Mouse (Mus musculus) testis, adult 2 months (tissue): ENCODE measurements around the gene Fancg. TPM values are rescaled to one million over a fixed set of nuclear protein-coding genes. Genes with fewer than 3 reads are reported as not detected.

Experiments
- H3K27ac ChIP-seq: fragments of 200-500 bp; 2 replicates; pipeline ENCODE4 v1.5.1; 2012; ENCODE audit warnings: low read depth, low read length; ENCODE audit not compliant: control insufficient read depth, insufficient read depth
- H3K27me3 ChIP-seq: fragments of 200-500 bp; 2 replicates; pipeline ENCODE4 v1.6.1; 2012; ENCODE audit warnings: mild to moderate bottlenecking, low read length, moderate library complexity; ENCODE audit not compliant: control insufficient read depth, insufficient read depth
- H3K36me3 ChIP-seq: fragments of 200-500 bp; 2 replicates; pipeline ENCODE4 v1.6.1; 2012; ENCODE audit warnings: mild to moderate bottlenecking, low read length; ENCODE audit not compliant: control insufficient read depth, insufficient read depth
- H3K4me1 ChIP-seq: fragments of 200-500 bp; 2 replicates; pipeline ENCODE4 v1.6.1; 2012; ENCODE audit warnings: low read length; ENCODE audit not compliant: control insufficient read depth, insufficient read depth
- H3K4me3 ChIP-seq: fragments of 200-500 bp; 2 replicates; pipeline ENCODE4 v1.5.1; 2012; ENCODE audit warnings: low read depth, mild to moderate bottlenecking, low read length, moderate library complexity, mixed read lengths; ENCODE audit not compliant: control insufficient read depth
- CTCF ChIP-seq: fragments of 200-500 bp; IDR thresholded peaks from 2 replicates; pipeline ENCODE4 v1.5.1; 2012; ENCODE audit warnings: low read depth, mild to moderate bottlenecking, inconsistent platforms, low read length, moderate library complexity; ENCODE audit not compliant: control insufficient read depth, insufficient read depth, insufficient replicate concordance
- POLR2A ChIP-seq: fragments of 200-500 bp; IDR thresholded peaks from 2 replicates; pipeline ENCODE4 v1.6.1; 2012; ENCODE audit warnings: low read depth, mild to moderate bottlenecking, inconsistent platforms, low read length, moderate library complexity; ENCODE audit not compliant: control insufficient read depth
- polyA plus RNA-seq: library from polyadenylated mRNA; depleted of rRNA; stranded (reverse); fragments of >200 nt; gene quantifications from 2 replicates; pipeline ENCODE4 v1.2.3, GENCODE M21; 2012; rRNA removed

The Fancg gene
- polyA plus RNA-seq, 1 experiment = 96.4 TPM

DNA sequence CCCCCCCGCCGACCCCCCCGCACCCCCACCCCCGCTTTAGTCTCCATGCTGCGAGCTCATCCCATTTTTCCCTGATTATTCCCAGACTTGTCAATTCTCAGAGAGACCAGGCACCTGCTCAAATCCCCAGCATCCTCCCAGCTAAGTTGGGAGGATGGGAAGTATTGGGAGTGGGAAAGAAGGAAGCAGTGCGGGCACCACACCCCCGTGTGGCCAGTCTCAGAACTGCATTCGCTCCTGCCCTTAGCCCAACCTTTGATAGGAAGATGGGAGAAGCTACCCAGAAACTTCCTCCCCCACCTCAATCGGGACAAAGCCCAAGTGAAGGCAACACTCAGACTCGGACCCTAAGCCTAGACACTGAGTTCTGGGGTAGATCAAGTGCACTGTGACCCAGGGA, 56.0 kb downstream of the Fancg start:
- peaks cover 16% of the 10 kb centered on the region for H3K4me1 ChIP-seq
- H3K27ac ChIP-seq = no peak overlapping the region
- H3K36me3 ChIP-seq = no peaks in the 10 kb centered on the region; the same call in 1 of the 2 replicates
- TF ChIP-seq CTCF (peak; percentile 87; the same call in 1 of the 2 replicates), POLR2A (no peak)
- H3K27me3 ChIP-seq = no peaks in the 10 kb centered on the region
- H3K4me3 ChIP-seq = no peak overlapping the region

DNA sequence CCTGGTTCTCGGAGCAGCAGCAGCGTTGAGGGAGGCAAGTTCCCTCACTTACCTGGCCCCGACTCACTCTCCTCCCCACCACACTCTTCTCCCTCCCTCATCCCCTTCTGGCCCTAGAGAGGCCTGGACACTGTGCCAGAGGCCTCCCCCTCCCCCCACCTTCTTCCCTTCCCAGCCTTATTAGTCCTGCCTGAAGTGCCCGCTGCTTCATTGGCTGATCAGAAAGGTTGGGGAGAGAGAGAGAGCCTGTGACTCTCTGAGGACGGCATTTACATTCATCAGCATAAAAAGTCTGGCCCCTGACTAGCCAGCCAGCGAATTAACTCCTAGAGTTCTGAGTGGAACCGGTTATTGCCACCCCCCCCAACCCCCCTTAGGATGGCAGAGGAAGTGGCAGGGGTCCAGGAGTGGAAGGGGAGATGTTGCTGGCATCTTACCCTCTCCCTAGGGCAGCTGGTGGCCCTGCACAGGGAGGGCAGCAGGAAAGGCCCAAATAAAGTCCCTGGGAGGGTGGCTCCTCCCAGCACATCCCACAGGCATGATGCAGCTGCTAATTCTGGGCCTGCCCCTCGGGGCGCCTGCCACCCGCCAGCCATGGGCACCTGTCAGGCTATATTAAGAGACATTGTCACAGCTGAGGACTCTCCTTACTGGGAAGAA, 56.7 kb downstream of the Fancg start:
- H3K36me3 ChIP-seq = no peaks in the 10 kb centered on the region; the same call in 1 of the 2 replicates
- H3K27ac ChIP-seq = no peak overlapping the region; the same call in 1 of the 2 replicates
- H3K27me3 ChIP-seq = no peaks in the 10 kb centered on the region
- TF ChIP-seq POLR2A (no peak), CTCF (no peak)
- peaks cover 21% of the 10 kb centered on the region for H3K4me1 ChIP-seq
- H3K4me3 ChIP-seq = no peak overlapping the region

DNA sequence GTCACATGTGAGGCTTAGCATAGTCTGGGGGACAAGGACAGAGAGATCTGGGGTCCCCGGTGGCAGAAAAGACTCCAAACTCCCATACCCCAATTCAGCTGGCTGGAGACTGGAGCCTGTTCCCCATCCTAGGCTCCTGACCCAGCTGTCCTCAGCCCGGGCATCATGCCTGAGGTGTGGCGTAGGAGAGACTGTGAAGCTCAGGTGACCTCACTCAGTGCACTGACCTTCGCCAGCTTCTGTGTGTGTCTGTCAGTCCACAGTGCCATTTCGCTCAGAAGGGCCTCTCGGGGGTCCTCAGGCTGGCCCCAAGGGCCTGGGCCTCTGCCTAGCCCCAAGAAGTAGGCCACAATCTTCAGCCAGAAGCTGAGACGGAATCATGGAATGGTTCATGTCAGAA, 57.7 kb downstream of the Fancg start:
- Histone ChIP-seq H3K4me3 (no peak overlapping the region), H3K27me3 (no peaks in the 10 kb centered on the region), H3K27ac (no peak overlapping the region), H3K36me3 (no peaks in the 10 kb centered on the region; the same call in 1 of the 2 replicates), H3K4me1 (peaks cover 27% of the 10 kb centered on the region)
- TF ChIP-seq POLR2A (no peak), CTCF (no peak)

Other genes with a start within 250 kb of the Fancg start
- 4.0 and 4.4 TPM in 2 replicates for gene Ccl21a, start 236.5 kb downstream of the Fancg start, polyA plus RNA-seq
- 18.8 and 19.9 TPM in 2 replicates for gene Fam205a1, start 156.6 kb downstream of the Fancg start, polyA plus RNA-seq
- 0.07 and 0.20 TPM in 2 replicates for gene Gm12394, start 153.7 kb downstream of the Fancg start, polyA plus RNA-seq
- gene Fam205c, start 136.3 kb downstream of the Fancg start, polyA plus RNA-seq = 209 and 240 TPM in 2 replicates
- gene Phf24, start 93.8 kb downstream of the Fancg start, polyA plus RNA-seq = 1.3 and 1.7 TPM in 2 replicates
- 7.6 and 8.2 TPM in 2 replicates for gene Dnajb5, start 60.7 kb downstream of the Fancg start, polyA plus RNA-seq
- 22.4 and 23.7 TPM in 2 replicates for gene 1700022I11Rik, start 40.9 kb downstream of the Fancg start, polyA plus RNA-seq
- gene Vcp, start 10.0 kb downstream of the Fancg start, polyA plus RNA-seq = 78.0 and 85.5 TPM in 2 replicates
- 36.3 and 42.0 TPM in 2 replicates for gene Pigo, start 15.3 kb upstream of the Fancg start, polyA plus RNA-seq
- gene Stoml2, start 21.2 kb upstream of the Fancg start, polyA plus RNA-seq = 19.8 and 22.7 TPM in 2 replicates
- gene Fam214b, start 35.7 kb upstream of the Fancg start, polyA plus RNA-seq = 41.4 and 46.3 TPM in 2 replicates
- gene Unc13b, start 48.4 kb upstream of the Fancg start, polyA plus RNA-seq = 17.4 and 20.6 TPM in 2 replicates